ENCODE assay signal across 19 mouse cellular contexts in the genomic region with DNA sequence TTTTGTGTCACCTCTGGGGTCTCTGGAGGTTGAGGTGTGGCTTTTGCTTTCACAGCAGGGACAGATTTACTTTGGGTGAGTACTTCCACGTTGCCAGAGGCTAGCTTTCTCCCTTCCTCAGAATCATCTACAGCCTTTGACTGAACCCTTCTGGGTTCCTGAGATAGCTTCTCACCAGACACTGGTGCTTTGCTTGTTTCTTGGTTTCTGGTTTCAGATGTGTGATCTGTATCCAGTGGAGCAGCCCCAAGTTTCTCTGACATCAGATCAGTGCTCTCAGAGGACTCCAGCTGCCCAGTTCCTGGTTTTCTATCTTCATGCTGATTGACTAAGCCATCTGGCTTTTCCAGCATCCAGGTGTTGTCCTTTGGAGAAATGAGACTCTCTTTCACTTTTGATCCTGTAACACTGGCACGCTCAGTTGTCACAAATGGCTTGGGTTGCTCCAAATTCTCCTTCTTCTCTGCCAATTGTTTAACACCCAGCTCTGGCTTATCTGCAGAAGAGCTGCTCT. TPM values are rescaled to one million over a fixed set of nuclear protein-coding genes. Genes with fewer than 3 reads are reported as not detected.
A peak's percentile ranks its signal among the peaks of the same experiment; 100 is the strongest.
DNase-seq lines count a peak whose midpoint lies in the region; TF ChIP-seq lines count a peak whose summit lies in the region.
"Had no signal": no experiment of that assay in that cellular context is flagged by ENCODE, and none has a peak within 500 bp of the region (broad histone marks: within the 10 kb centered on the region; RNA-seq: fewer than 3 reads in every experiment).

No protein-coding gene starts in this region.

- H3K27ac ChIP-seq in thymus, adult 2 months (ENCODE audit: control insufficient read depth, insufficient read depth, low read length), result peak overlapping the region; percentile 96
- H3K27ac ChIP-seq in cortical plate, adult 2 months (ENCODE audit: insufficient read depth, low read length), result 0 out of 2 replicates have a peak overlapping the region, but pooled peaks have one; percentile 22
- H3K27ac ChIP-seq in layer of hippocampus, adult 2 months, result no peak overlapping the region
- H3K27ac ChIP-seq: embryonic facial prominence, embryonic 15.5 days; forebrain, embryonic 10.5 days; forebrain, embryonic 15.5 days; hindbrain, embryonic 10.5 days; hindbrain, embryonic 14.5 days had no signal

- H3K4me1 ChIP-seq in thymus, adult 2 months (replicated peaks; ENCODE audit: control insufficient read depth, insufficient read depth, low read length), result peaks cover 46% of the 10 kb centered on the region
- peaks cover 5% of the 10 kb centered on the region; the same call in 1 of the 2 replicates for H3K4me1 ChIP-seq in cortical plate, adult 2 months (ENCODE audit: control insufficient read depth, insufficient read depth, low read length)
- H3K4me1 ChIP-seq: embryonic facial prominence, embryonic 15.5 days; forebrain, embryonic 10.5 days; forebrain, embryonic 15.5 days; hindbrain, embryonic 10.5 days had no signal

- no peak for TF ChIP-seq CTCF in thymus, adult 2 months (IDR thresholded peaks at IDR 0.05; ENCODE audit: borderline replicate concordance, control insufficient read depth, extremely low read depth, insufficient read depth, low read length, poor library complexity)
- no peak for TF ChIP-seq CTCF in cortical plate, adult 2 months (IDR thresholded peaks at IDR 0.05; ENCODE audit: extremely low read depth, insufficient read depth, low read length)
- TF ChIP-seq CTCF in layer of hippocampus, adult 2 months (conservative IDR thresholded peaks at IDR 0.05), result no peak

- H3K27me3 ChIP-seq in thymus, adult 2 months (ENCODE audit: control insufficient read depth, insufficient read depth, low read length), result no peaks in the 10 kb centered on the region
- H3K27me3 ChIP-seq: embryonic facial prominence, embryonic 15.5 days; forebrain, embryonic 15.5 days; heart, embryonic 12.5 days had no signal

- peak; percentile 64 for DNase-seq in heart, adult 11 months
- no peak for DNase-seq in heart, adult 18-20 months
- DNase-seq in thymus, adult 2 months, result no peak
- no peak for DNase-seq in thymus, adult 18-20 months
- peak; percentile 22 to 30 for DNase-seq in B cell, adult 2 months
- no peak for DNase-seq in frontal cortex, postnatal 14 days (ENCODE audit: low spot score in 2 of 2)
- no peak for DNase-seq in layer of hippocampus, adult 2 months (ENCODE audit: low spot score in 2 of 2)
- DNase-seq: adrenal gland, postnatal 10 days; cerebellum, adult 18-20 months; embryo, embryonic 11 days; gastrocnemius, postnatal 36 days had no signal

- 53% methylated on average over 2 of the region's 2 CpGs for WGBS in thymus, adult 2 months

- no peak overlapping the region for H3K4me3 ChIP-seq in thymus, adult 2 months (ENCODE audit: control insufficient read depth, insufficient read depth, low read length)
- H3K4me3 ChIP-seq in cortical plate, adult 2 months (ENCODE audit: insufficient read depth, low read length), result no peak overlapping the region
- H3K4me3 ChIP-seq in layer of hippocampus, adult 2 months, result no peak overlapping the region
- H3K4me3 ChIP-seq: embryonic facial prominence, embryonic 15.5 days; erythroblast, embryonic 14.5 days; forebrain, embryonic 10.5 days; forebrain, embryonic 15.5 days; heart, embryonic 12.5 days; hindbrain, embryonic 10.5 days had no signal

- no peaks in the 10 kb centered on the region for H3K36me3 ChIP-seq in thymus, adult 2 months (ENCODE audit: control insufficient read depth, insufficient read depth, low read length)
- H3K36me3 ChIP-seq: embryonic facial prominence, embryonic 15.5 days; forebrain, embryonic 10.5 days; forebrain, embryonic 15.5 days; hindbrain, embryonic 10.5 days had no signal

- TF ChIP-seq POLR2A in thymus, adult 2 months (IDR thresholded peaks at IDR 0.05; ENCODE audit: control insufficient read depth, extremely low read depth, insufficient read depth, low read length, poor library complexity), result no peak
- TF ChIP-seq POLR2A in cortical plate, adult 2 months (IDR thresholded peaks at IDR 0.05; ENCODE audit: extremely low read depth, insufficient read depth, low read length), result no peak

RNA-seq across cellular contexts. Expression of a gene that starts 51.6 kb away (rescaled TPM):
- total RNA-seq in heart, adult 18-20 months (2021), result 100 to 1,000 TPM; 336 to 366 TPM
- polyA plus RNA-seq in thymus, adult 2 months (2012; rRNA removed), result 0.32 and 1.5 TPM in 2 replicates
- polyA plus RNA-seq in cortical plate, adult 2 months (2012; rRNA removed), result 1.3 and 1.5 TPM in 2 replicates
- 1 to 10 TPM; 3.4 to 3.5 TPM for total RNA-seq in layer of hippocampus, adult 2 months (2021)
- polyA plus RNA-seq: erythroblast, embryonic 14.5 days had no signal

Comparison
In these comparisons a context has a peak if more than half of its experiments do, and no peak if none do; other contexts are left out.
1. DNase-seq: peak in heart, adult 11 months (single experiment) and B cell, adult 2 months (2 of 2); none in heart, adult 18-20 months (0 of 2), thymus, adult 2 months (single experiment), thymus, adult 18-20 months (0 of 2), frontal cortex, postnatal 14 days (0 of 2) and layer of hippocampus, adult 2 months (0 of 2).
2. RNA of a gene that starts 51.6 kb away (total RNA-seq): 336 to 366 TPM in heart, adult 18-20 months; 3.4 to 3.5 TPM in layer of hippocampus, adult 2 months; every median in the first group is over 10 times any median in the second.